Comparison of ENCODE assay signal across 22 mouse cellular contexts in genomic region chr4:111457568-111457967, GRCm38 (mm10).
"Had no signal": no experiment of that assay in that cellular context is flagged by ENCODE, and none has a peak within 500 bp of the region (broad histone marks: within the 10 kb centered on the region; RNA-seq: fewer than 3 reads in every experiment).

No protein-coding gene starts in this region.

- H3K4me3 ChIP-seq: limb, embryonic 12.5 days; limb, embryonic 15.5 days; lung, embryonic 15.5 days; megakaryocyte, embryonic 14.5 days; midbrain, embryonic 12.5 days; neural tube, embryonic 12.5 days had no signal

- DNase-seq: kidney, adult 18-20 months; kidney, adult 9 months; kidney, postnatal 14 days; kidney, postnatal 4 days; left cerebral cortex, postnatal 4 days; liver, postnatal 0 days; lung, postnatal 36 days; right cerebral cortex, adult 18-20 months; right cerebral cortex, postnatal 14 days; right cerebral cortex, postnatal 4 days; thymus, adult 2 months; thymus, postnatal 14 days; thymus, postnatal 4 days had no signal

- ATAC-seq: liver, postnatal 0 days had no signal

- H3K27ac ChIP-seq: limb, embryonic 12.5 days; limb, embryonic 15.5 days; liver, embryonic 14.5 days; lung, embryonic 15.5 days; midbrain, embryonic 12.5 days; neural tube, embryonic 12.5 days; stomach, postnatal 0 days had no signal

- H3K9me3 ChIP-seq: limb, embryonic 12.5 days; limb, embryonic 15.5 days; lung, embryonic 15.5 days; midbrain, embryonic 12.5 days; neural tube, embryonic 12.5 days had no signal

- H3K4me2 ChIP-seq: limb, embryonic 12.5 days; limb, embryonic 15.5 days; liver, embryonic 11.5 days; lung, embryonic 15.5 days; midbrain, embryonic 12.5 days; neural tube, embryonic 12.5 days had no signal

- H3K9ac ChIP-seq: limb, embryonic 12.5 days; limb, embryonic 15.5 days; liver, embryonic 14.5 days; liver, postnatal 0 days; lung, embryonic 15.5 days; midbrain, embryonic 12.5 days; neural tube, embryonic 12.5 days had no signal

- H3K27me3 ChIP-seq: limb, embryonic 12.5 days; limb, embryonic 15.5 days; lung, embryonic 15.5 days; megakaryocyte, embryonic 14.5 days; midbrain, embryonic 12.5 days; neural tube, embryonic 12.5 days had no signal

- H3K4me1 ChIP-seq: megakaryocyte, embryonic 14.5 days; midbrain, embryonic 12.5 days had no signal
